Mouse (Mus musculus): ENCODE measurements around the gene Map1b. TPM values are rescaled to one million over a fixed set of nuclear protein-coding genes. Genes with fewer than 3 reads are reported as not detected.

Map1b gene
- polyA plus RNA-seq, 1 experiment from 2014 or later = 88.0 TPM

GRCm38 (mm10) chr13:99466811-99467315 lies 49.5 kb downstream of the Map1b start:
- Histone ChIP-seq H3K9me3 (replicated peaks; ENCODE audit: control insufficient read depth, low read length) (no peaks in the 10 kb centered on the region; the same call in 1 of the 2 replicates), H3K27me3 (ENCODE audit: control insufficient read depth, insufficient read depth, low read length) (no peaks in the 10 kb centered on the region), H3K9ac (ENCODE audit: low read length) (no peak overlapping the region), H3K27ac (ENCODE audit: low read length) (no peak overlapping the region), H3K4me2 (ENCODE audit: low read depth, low read length) (no peak overlapping the region), H3K36me3 (ENCODE audit: control insufficient read depth, insufficient read depth) (peaks cover 3% of the 10 kb centered on the region; the same call in 1 of the 2 replicates), H3K4me3 (ENCODE audit: low read length) (no peak overlapping the region), H3K4me1 (ENCODE audit: control insufficient read depth, insufficient read depth, low read length) (no peaks in the 10 kb centered on the region)
- WGBS = 64% methylated on average over 6 of the region's 6 CpGs
- ATAC-seq (replicated peaks; ENCODE audit: extremely low read depth, insufficient read depth, low FRiP score) = no peak

DNA sequence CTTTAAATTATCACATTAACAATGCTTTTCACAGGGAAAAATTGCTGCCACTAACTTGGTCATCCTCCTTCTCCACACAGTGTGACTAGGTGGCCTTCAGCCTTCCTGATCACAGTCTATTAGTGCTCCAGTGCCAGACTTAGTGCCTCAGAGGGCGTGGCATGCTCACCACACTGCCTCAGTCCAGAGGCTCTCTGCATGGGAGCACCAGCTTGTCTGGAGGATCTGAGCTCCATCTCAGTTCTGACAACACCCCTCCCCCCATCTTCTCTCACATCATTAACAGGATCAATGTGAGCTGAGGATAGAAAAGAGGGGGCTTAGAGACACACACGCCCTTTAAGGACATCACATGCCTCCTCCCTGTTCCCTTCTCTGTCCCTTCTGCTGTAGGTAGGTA lies 50.3 kb downstream of the Map1b start:
- Histone ChIP-seq H3K4me3 (ENCODE audit: low read length) (no peak overlapping the region), H3K4me2 (ENCODE audit: low read depth, low read length) (no peak overlapping the region), H3K4me1 (ENCODE audit: control insufficient read depth, insufficient read depth, low read length) (no peaks in the 10 kb centered on the region), H3K27me3 (ENCODE audit: control insufficient read depth, insufficient read depth, low read length) (no peaks in the 10 kb centered on the region), H3K9ac (ENCODE audit: low read length) (no peak overlapping the region), H3K36me3 (ENCODE audit: control insufficient read depth, insufficient read depth) (peaks cover 5% of the 10 kb centered on the region; the same call in 1 of the 2 replicates), H3K27ac (ENCODE audit: low read length) (no peak overlapping the region), H3K9me3 (replicated peaks; ENCODE audit: control insufficient read depth, low read length) (no peaks in the 10 kb centered on the region; the same call in 1 of the 2 replicates)
- no peak for ATAC-seq (replicated peaks; ENCODE audit: extremely low read depth, insufficient read depth, low FRiP score)
- 77% methylated on average over 2 of the region's 2 CpGs for WGBS

DNA sequence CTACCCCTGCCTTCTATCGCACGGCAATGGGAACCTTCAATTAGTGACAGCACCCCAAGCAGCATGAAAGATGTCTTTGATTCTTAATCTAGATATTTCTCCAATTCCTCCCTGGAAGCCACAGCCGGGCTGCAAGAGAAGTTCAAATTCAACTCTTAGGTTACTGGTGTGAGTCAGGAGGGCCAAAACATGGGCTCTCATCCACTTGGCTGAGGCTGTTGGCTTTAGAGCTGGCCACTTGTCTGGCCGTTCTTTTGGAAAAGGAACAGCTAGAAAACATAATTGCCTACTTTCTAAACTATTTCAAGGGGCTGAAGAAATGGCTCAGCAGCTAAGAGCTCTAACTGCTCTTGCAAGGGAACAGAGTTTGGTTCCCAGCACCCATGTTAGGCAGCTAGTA lies 51.8 kb downstream of the Map1b start:
- Histone ChIP-seq H3K9me3 (replicated peaks; ENCODE audit: control insufficient read depth, low read length) (no peaks in the 10 kb centered on the region; the same call in 1 of the 2 replicates), H3K4me2 (ENCODE audit: low read depth, low read length) (no peak overlapping the region), H3K4me1 (ENCODE audit: control insufficient read depth, insufficient read depth, low read length) (peaks cover 3% of the 10 kb centered on the region; the same call in 1 of the 2 replicates), H3K27ac (ENCODE audit: low read length) (no peak overlapping the region), H3K36me3 (ENCODE audit: control insufficient read depth, insufficient read depth) (peaks cover 5% of the 10 kb centered on the region; the same call in 1 of the 2 replicates), H3K9ac (ENCODE audit: low read length) (no peak overlapping the region), H3K27me3 (ENCODE audit: control insufficient read depth, insufficient read depth, low read length) (no peaks in the 10 kb centered on the region), H3K4me3 (ENCODE audit: low read length) (no peak overlapping the region)
- WGBS = 81% methylated on average over 4 of the region's 4 CpGs
- ATAC-seq (replicated peaks; ENCODE audit: extremely low read depth, insufficient read depth, low FRiP score) = no peak

DNA sequence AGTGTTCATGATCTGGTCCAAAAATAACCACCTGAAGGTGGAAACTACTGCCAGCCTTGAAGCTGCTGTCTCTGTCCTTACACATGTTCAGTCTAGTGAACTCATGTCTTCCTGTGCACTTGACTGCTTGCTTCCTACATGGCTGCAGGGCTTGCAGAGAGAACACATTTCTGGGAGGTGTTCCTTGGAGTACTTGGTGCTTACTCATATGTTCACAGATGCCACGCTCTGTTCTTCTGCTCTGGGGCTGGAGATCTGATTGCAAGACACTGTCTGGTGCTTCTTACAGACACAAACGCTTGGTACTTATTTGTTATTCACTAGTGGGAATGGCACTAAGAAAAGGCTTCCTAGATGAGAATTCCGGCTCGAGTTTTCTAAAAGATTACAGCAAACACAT lies 54.5 kb downstream of the Map1b start:
- 86% methylated on average over 4 of the region's 4 CpGs for WGBS
- Histone ChIP-seq H3K4me3 (ENCODE audit: low read length) (no peak overlapping the region), H3K9me3 (replicated peaks; ENCODE audit: control insufficient read depth, low read length) (no peaks in the 10 kb centered on the region; the same call in 1 of the 2 replicates), H3K4me1 (ENCODE audit: control insufficient read depth, insufficient read depth, low read length) (peaks cover 12% of the 10 kb centered on the region), H3K27me3 (ENCODE audit: control insufficient read depth, insufficient read depth, low read length) (no peaks in the 10 kb centered on the region), H3K36me3 (ENCODE audit: control insufficient read depth, insufficient read depth) (peaks cover 5% of the 10 kb centered on the region; the same call in 1 of the 2 replicates), H3K4me2 (ENCODE audit: low read depth, low read length) (no peak overlapping the region), H3K9ac (ENCODE audit: low read length) (no peak overlapping the region), H3K27ac (ENCODE audit: low read length) (no peak overlapping the region)
- no peak for ATAC-seq (replicated peaks; ENCODE audit: extremely low read depth, insufficient read depth, low FRiP score)

DNA sequence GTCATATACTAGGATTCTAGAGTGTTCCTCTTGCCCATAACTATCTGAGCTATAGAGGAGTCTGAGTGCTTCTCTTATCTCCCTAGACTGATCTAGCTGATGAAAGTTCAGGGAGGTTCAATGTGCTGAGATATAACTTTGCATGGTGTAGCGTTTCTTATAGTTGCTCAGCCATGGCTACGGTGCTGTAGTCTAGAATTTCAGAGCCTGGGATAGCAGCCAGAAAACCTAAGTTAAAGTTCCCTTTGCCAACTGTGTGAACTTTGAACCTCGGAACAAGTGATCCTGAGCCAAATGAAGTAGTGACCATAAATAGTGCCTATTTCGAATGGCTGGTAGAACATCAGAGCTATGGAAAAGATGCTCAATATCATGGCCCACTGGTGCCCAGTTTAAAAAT lies 56.7 kb downstream of the Map1b start:
- Histone ChIP-seq H3K4me3 (ENCODE audit: low read length) (no peak overlapping the region), H3K36me3 (ENCODE audit: control insufficient read depth, insufficient read depth) (peaks cover 5% of the 10 kb centered on the region; the same call in 1 of the 2 replicates), H3K27ac (ENCODE audit: low read length) (no peak overlapping the region), H3K27me3 (ENCODE audit: control insufficient read depth, insufficient read depth, low read length) (no peaks in the 10 kb centered on the region), H3K9me3 (replicated peaks; ENCODE audit: control insufficient read depth, low read length) (no peaks in the 10 kb centered on the region; the same call in 1 of the 2 replicates), H3K4me2 (ENCODE audit: low read depth, low read length) (no peak overlapping the region), H3K9ac (ENCODE audit: low read length) (no peak overlapping the region), H3K4me1 (ENCODE audit: control insufficient read depth, insufficient read depth, low read length) (peaks cover 24% of the 10 kb centered on the region)
- ATAC-seq (replicated peaks; ENCODE audit: extremely low read depth, insufficient read depth, low FRiP score) = no peak
- WGBS = 52% methylated on average over 4 of the region's 4 CpGs

DNA sequence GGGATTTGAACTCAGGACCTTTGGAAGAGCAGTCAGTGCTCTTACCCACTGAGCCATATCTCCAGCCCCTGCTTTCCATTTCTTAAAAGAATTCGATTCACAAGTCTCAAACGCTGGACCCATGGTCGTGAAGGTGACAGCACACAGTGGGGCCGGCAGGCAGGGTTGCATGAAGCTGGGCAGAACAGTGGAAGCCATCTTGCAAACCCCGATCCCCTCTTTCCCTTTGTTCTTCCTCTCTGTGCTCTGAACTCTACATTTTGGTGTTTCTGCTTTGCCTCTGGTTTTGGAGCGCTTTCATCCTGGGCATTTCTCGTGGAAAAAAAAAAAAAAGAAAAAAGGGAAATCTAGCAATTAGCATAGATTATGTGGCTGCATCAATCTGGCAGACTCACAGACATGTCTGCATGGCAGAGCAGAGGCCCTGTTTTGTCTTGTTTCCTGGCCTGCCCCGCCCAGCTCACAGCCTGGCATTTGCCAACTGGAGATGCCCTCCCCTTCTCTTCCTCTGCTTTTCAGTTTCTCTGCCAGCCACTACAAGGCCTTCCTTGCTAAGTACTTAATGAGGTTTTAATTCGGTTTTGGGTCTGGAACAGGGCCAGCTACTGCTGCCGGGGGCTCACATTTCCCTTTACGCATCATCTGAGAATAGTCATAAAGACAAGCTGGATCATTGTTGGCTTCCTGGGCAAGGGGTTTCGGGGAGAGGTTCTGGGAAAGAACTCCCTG lies 57.5 kb downstream of the Map1b start:
- no peak; the same call in 1 of the 2 replicates for ATAC-seq (replicated peaks; ENCODE audit: extremely low read depth, insufficient read depth, low FRiP score)
- no peak overlapping the region for H3K4me2 ChIP-seq (ENCODE audit: low read depth, low read length)
- H3K4me1 ChIP-seq (ENCODE audit: control insufficient read depth, insufficient read depth, low read length) = peaks cover 24% of the 10 kb centered on the region
- H3K27ac ChIP-seq (ENCODE audit: low read length) = peak overlapping the region; percentile 24; the same call in 1 of the 2 replicates
- H3K9ac ChIP-seq (ENCODE audit: low read length) = no peak overlapping the region
- H3K9me3 ChIP-seq (replicated peaks; ENCODE audit: control insufficient read depth, low read length) = no peaks in the 10 kb centered on the region; the same call in 1 of the 2 replicates
- peaks cover 5% of the 10 kb centered on the region; the same call in 1 of the 2 replicates for H3K36me3 ChIP-seq (ENCODE audit: control insufficient read depth, insufficient read depth)
- H3K4me3 ChIP-seq (ENCODE audit: low read length) = no peak overlapping the region
- 70% methylated on average over 12 of the region's 12 CpGs for WGBS
- H3K27me3 ChIP-seq (ENCODE audit: control insufficient read depth, insufficient read depth, low read length) = no peaks in the 10 kb centered on the region

- no peak overlapping the region for H3K4me3 ChIP-seq (ENCODE audit: low read length)
- ATAC-seq (replicated peaks; ENCODE audit: extremely low read depth, insufficient read depth, low FRiP score) = no peak
- H3K9me3 ChIP-seq (replicated peaks; ENCODE audit: control insufficient read depth, low read length) = no peaks in the 10 kb centered on the region
- peaks cover 30% of the 10 kb centered on the region for H3K4me1 ChIP-seq (ENCODE audit: control insufficient read depth, insufficient read depth, low read length)
- H3K36me3 ChIP-seq (ENCODE audit: control insufficient read depth, insufficient read depth) = no peaks in the 10 kb centered on the region
- 59% methylated on average over 7 of the region's 7 CpGs for WGBS
- no peak overlapping the region for H3K9ac ChIP-seq (ENCODE audit: low read length)
- H3K27ac ChIP-seq (ENCODE audit: low read length) = no peak overlapping the region
- no peaks in the 10 kb centered on the region for H3K27me3 ChIP-seq (ENCODE audit: control insufficient read depth, insufficient read depth, low read length)
- H3K4me2 ChIP-seq (ENCODE audit: low read depth, low read length) = no peak overlapping the region
Measured at GRCm38 (mm10) chr13:99454977-99455376, 61.4 kb downstream of the Map1b start.

DNA sequence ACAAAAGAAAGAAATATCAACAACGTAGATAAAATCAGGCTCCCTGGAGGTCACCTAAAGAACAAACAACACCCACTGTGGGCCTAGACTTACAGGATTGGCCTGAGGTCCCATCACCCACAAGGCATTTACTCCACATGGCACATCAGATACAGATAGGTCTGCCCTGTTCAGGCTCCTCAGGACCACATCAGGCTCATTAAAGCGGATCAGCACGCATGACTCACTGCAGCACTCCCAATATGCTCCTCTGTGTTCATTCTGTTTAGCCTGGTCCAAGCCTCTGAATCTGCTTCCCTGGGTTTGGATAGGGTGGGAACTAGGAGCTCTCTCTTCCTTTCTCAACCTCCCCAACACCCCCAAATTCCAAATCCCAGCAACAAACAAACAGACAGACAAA lies 63.9 kb downstream of the Map1b start:
- H3K27me3 ChIP-seq (ENCODE audit: control insufficient read depth, insufficient read depth, low read length) = no peaks in the 10 kb centered on the region
- peaks cover 22% of the 10 kb centered on the region for H3K4me1 ChIP-seq (ENCODE audit: control insufficient read depth, insufficient read depth, low read length)
- WGBS = 89% methylated on average over 3 of the region's 3 CpGs
- H3K27ac ChIP-seq (ENCODE audit: low read length) = no peak overlapping the region
- no peaks in the 10 kb centered on the region for H3K9me3 ChIP-seq (replicated peaks; ENCODE audit: control insufficient read depth, low read length)
- H3K4me3 ChIP-seq (ENCODE audit: low read length) = no peak overlapping the region
- no peak overlapping the region for H3K4me2 ChIP-seq (ENCODE audit: low read depth, low read length)
- no peaks in the 10 kb centered on the region for H3K36me3 ChIP-seq (ENCODE audit: control insufficient read depth, insufficient read depth)
- no peak for ATAC-seq (replicated peaks; ENCODE audit: extremely low read depth, insufficient read depth, low FRiP score)
- no peak overlapping the region for H3K9ac ChIP-seq (ENCODE audit: low read length)

DNA sequence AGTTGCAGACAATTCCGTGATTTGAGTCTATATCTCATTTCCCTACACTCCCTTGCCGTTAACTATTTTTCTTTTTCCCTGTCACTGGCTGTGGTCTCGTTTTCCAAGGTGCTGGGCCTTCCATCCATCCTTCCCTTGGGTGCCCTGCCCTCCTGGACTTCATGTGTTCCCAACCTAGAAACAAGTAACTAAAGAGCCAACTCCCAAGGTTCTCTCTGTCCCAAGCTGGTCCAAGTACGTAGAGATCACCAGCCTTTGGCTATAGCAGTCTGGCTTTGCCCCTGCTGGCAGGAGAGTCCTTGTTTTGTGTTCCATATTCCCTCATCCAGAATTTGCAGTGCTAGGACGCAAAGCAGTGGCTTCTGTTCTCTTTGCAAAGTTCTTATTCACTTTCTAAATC lies 65.1 kb downstream of the Map1b start:
- Histone ChIP-seq H3K9me3 (replicated peaks; ENCODE audit: control insufficient read depth, low read length) (no peaks in the 10 kb centered on the region), H3K9ac (ENCODE audit: low read length) (no peak overlapping the region), H3K36me3 (ENCODE audit: control insufficient read depth, insufficient read depth) (no peaks in the 10 kb centered on the region), H3K4me2 (ENCODE audit: low read depth, low read length) (no peak overlapping the region), H3K4me3 (ENCODE audit: low read length) (no peak overlapping the region), H3K27ac (ENCODE audit: low read length) (no peak overlapping the region), H3K27me3 (ENCODE audit: control insufficient read depth, insufficient read depth, low read length) (no peaks in the 10 kb centered on the region), H3K4me1 (ENCODE audit: control insufficient read depth, insufficient read depth, low read length) (peaks cover 26% of the 10 kb centered on the region)
- ATAC-seq (replicated peaks; ENCODE audit: extremely low read depth, insufficient read depth, low FRiP score) = no peak
- 70% methylated on average over 5 of the region's 5 CpGs for WGBS

Data from heart, embryonic 16.5 days (tissue).